Mouse (Mus musculus): ENCODE measurements around the gene Dennd5b.

Gene Dennd5b

DNA sequence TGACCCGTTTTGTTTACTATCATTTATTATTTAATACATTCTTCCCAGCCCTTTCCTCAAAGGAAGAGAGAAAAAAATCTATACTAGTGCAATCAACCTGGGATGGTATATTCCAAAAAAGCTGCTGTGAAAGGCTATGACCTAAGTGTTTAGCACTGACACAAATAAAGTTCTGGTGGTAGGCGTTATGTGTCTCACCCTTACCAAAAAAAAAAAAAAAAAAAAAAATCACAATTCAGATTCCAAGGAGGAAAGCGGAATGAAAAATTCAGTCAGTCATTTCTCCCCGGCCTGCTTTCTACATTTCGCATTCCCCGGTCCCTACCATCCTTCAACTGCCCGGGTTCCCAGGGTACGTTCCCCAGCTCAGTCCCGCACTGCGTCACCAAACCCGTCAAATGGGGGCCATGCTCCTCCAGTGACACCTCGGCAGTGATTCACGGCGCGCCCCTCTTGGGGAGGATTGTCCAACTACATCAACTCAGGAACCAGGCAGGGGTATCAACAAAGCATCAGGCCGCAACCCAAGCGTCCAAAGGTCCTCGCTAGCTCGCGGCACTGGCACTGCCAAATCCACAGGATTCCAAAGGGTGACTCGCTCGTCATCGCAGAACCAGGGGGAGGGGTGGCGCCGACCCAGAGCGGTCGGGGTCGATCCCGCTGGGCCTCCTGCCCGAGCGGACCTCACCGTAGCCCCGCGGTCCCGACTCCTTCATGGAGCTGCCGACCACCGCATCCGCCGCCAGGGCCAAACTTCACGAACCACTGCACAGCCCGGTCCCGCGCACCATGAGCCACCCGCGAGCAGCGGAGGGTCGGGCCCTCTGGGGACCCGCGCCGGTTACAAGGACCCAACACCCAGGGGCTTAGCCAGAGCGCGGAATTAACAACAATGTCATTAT is 1.1 kb downstream of the Dennd5b start:
- peak; percentile 50 for DNase-seq (ENCODE audit: low spot score)

DNA sequence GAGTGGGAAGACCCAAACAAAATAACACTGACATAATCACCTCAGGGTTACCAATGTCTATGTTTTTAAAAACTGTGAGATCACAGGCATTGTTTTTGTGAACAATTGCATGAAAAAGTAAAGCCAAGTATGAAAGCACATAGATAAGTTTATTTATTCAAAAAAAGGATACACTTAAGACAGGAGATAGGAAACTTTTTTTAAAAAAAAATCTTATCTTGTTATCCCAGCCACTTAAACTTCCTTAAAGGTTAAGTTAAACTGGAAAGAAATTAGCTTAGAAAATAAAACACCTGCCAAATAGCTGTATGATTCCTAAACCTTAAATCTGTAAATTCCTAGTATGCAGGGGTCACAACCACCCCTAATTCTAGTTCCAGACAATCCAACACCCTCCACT is 2.5 kb downstream of the Dennd5b start:
- DNase-seq (ENCODE audit: low spot score): no peak

DNA sequence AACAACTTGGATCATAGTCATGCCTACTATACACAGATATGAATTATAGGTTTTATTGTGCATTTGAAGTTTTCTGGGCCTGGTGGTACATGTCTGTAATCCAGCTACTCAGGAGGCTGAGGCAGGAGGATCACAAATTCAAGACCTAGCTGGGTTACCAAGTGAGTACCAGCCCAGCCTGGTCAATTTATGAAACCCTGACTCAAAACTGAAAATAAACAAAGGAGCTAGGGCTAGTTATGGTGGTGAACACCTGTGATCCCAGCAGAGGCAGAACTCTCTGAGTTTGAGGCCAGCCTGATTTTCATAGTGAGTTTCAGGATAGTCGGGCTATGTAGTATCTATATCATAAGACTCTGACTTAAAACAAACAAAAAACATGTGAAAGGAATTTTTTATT is 4.2 kb downstream of the Dennd5b start:
- no peak for DNase-seq (ENCODE audit: low spot score)

GRCm38 (mm10) chr6:149096233-149096632 is 5.2 kb downstream of the Dennd5b start:
- DNase-seq (ENCODE audit: low spot score): no peak

GRCm38 (mm10) chr6:149095389-149095788 is 6.1 kb downstream of the Dennd5b start:
- no peak for DNase-seq (ENCODE audit: low spot score)

GRCm38 (mm10) chr6:149094555-149094954 is 6.9 kb downstream of the Dennd5b start:
- no peak for DNase-seq (ENCODE audit: low spot score)

DNA sequence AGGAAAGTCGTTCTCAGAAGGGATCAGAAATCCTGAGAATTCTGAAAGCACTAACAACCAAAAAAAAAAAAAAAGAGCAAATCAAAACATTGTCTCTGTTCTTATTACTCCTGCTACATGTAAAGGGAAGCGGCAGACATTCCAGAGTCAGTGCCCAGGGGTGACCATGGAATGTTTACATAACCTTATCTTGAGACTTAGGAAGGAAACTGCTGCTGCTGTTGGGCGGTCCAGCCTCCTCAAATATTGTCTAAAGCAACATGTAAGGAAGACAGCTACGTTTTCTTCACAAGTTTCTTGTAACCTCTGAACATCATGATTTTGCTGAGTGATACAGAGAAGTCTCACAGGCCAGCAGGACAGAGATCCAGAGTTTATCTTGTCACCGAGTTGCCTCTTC is 8.0 kb downstream of the Dennd5b start:
- no peak for DNase-seq (ENCODE audit: low spot score)

DNA sequence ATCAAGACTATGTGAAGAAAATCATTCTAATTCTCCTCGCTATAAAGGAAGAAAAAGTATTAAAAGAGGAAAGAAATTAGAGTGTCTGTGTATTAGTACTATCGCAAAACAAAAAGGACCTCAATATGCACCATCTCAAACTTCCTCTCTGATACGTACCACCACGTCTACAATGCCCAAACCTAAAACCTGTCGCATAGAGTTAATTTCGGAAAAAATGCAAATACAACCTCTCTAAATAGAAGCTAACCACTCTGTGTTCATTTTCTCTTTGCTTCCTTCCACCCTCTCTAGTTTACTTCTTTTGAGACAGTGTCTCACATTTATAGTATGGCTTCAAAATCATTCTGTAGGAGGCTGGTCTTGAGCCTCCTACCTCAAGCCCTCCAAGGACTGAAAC is 9.1 kb downstream of the Dennd5b start:
- DNase-seq (ENCODE audit: low spot score): no peak

GRCm38 (mm10) chr6:149077136-149077808 is 24.2 kb downstream of the Dennd5b start:
- DNase-seq (ENCODE audit: low spot score): no peak

DNA sequence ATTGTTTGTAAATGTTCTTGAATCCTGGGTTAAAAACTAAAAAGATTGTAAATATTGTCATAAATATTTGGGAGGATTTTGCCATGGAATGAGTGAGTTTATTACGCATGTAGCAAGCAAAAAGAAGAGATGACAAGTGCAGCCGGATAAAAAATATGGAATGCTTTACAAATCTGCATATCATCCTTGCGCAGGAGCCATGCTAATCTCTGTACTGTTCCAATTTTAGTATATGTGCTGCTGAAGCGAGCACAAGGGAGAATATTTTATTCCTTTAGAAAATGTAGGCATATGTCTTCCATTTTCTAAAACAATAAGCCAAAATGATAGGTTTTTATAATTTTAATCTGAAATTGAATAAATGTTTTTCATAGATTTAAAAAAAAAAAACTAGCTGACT is 27.6 kb downstream of the Dennd5b start:
- DNase-seq (ENCODE audit: low spot score): no peak

GRCm38 (mm10) chr6:149072873-149073272 is 28.6 kb downstream of the Dennd5b start:
- no peak for DNase-seq (ENCODE audit: low spot score)

DNA sequence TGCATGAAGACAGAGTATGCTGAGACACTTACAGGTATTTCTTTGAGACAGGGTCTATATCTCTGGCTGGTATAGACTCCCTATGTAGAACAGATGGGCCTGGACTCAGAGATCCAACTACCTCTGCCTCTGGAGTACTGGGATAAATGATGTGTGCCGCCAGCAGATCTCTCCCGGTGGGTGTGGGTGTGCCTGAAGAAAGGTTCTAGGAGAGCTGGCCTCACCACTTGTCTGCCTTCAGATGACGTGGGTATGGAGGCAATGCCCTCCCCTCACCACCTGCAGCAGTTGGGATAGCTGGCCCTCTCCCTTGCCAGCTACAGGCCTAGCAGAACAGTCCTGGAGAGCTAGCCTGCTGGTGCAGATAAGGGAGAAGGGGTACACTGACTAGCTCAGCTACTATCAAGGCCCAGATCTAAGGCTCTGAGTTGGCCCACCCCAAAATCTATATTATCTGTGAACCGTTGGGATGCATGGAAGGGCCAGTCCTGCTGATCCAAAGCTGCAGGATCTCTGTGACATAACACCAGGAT is 30.8 kb downstream of the Dennd5b start:
- no peak for DNase-seq (ENCODE audit: low spot score)

- DNase-seq (ENCODE audit: low spot score): no peak
Measured at GRCm38 (mm10) chr6:149063382-149063781, 38.1 kb downstream of the Dennd5b start.

GRCm38 (mm10) chr6:149060670-149061387 is 40.7 kb downstream of the Dennd5b start:
- DNase-seq (ENCODE audit: low spot score): no peak

GRCm38 (mm10) chr6:149057947-149058391 is 43.5 kb downstream of the Dennd5b start:
- DNase-seq (ENCODE audit: low spot score): no peak

DNA sequence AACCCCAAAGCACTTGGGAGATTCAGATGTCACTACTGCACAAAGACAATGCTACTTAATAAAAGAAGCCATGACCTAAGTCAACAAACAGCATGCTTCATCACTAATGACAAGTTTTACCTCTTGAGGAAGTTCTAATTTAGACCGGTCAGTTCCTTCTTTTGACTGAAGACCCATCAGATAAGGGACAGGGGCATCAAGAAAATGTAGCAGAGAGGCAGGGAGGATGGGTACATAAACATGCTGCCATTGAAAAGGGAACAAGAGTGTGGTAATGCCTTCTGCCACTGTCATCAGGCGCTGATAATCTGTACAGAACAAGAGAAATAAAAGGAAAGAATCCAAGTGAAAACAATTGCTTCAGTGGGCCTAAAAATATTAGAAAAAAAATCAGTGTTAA is 46.7 kb downstream of the Dennd5b start:
- DNase-seq (ENCODE audit: low spot score): no peak

DNA sequence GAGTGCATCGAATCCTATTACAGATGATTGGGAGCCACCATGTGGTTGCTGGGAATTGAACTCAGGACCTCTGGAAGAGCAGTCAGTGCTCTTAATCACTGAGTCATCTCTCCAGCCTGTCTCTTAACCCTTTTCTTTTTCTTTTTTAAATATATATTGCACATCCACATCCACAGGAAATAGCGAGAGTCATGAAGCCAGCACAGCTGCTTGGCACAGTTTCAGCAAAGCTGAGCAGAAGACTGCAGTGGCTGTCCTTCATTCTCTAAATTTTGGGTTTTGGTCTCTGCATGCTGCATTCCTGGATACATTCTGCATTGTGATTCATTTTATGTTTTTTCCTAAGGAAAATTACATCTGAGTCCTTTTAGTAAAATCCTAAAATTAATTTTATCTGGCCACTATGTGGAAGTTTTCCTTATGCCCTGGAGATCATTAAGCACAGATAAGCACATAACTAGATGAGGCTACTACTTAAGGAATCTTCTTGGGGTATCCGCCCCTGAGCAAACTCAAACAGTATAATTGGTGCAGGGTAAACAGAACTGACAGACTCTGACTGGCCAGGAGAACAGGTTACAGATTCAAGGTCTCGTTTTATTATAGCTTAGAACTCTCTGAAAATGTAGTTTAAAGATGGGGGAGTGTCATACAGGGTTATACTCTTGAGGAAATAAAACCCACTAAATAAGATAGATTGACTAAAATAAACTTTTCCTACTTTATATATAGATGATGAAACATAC is 50.3 kb downstream of the Dennd5b start:
- no peak for DNase-seq (ENCODE audit: low spot score)

- no peak for DNase-seq (ENCODE audit: low spot score)
Measured at GRCm38 (mm10) chr6:149040099-149040498, 61.4 kb downstream of the Dennd5b start.

DNA sequence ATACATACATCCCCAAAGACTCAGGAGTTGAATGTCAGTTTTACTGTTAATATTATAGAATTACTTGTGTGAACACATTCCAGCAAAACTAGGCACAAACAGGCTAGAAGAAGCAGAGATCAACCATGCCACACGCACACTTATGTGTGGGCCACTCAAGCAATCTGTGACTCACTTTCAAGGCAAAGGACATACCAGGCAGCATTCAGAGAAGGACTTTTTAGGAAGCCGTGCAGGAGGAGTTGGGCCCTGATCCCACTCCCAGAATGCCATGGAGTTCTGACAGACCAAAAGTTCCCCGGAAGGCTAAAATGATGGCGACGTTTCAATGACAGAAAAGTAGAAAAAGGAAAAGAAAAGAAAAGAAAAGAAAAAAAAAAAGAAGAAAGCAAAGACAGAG is 69.3 kb downstream of the Dennd5b start:
- DNase-seq (ENCODE audit: low spot score): no peak

- DNase-seq (ENCODE audit: low spot score): no peak
Measured at GRCm38 (mm10) chr6:149031377-149031776, 70.1 kb downstream of the Dennd5b start.

GRCm38 (mm10) chr6:149018431-149018830 is 83.0 kb downstream of the Dennd5b start:
- no peak for DNase-seq (ENCODE audit: low spot score)

Data from ovary, postnatal 10 days (tissue).